Mouse (Mus musculus) myocyte (in vitro differentiated cells): ENCODE data around the gene Mreg. TPM values are rescaled to one million over a fixed set of nuclear protein-coding genes. Genes with fewer than 3 reads are reported as not detected.

Source experiments
- H3K27me3 ChIP-seq: one replicate; pipeline ENCODE4 v1.6.1; 2011; ENCODE audit not compliant: control insufficient read depth, insufficient read depth, insufficient read length
- H3K36me3 ChIP-seq: one replicate; pipeline ENCODE4 v1.6.1; 2011; ENCODE audit not compliant: control insufficient read depth, insufficient read depth
- H3K4me2 ChIP-seq: one replicate; pipeline ENCODE4 v1.6.1; 2011; ENCODE audit warnings: low read depth, control low read depth
- H3K4me3 ChIP-seq: one replicate; pipeline ENCODE4 v1.5.1; 2011; ENCODE audit warnings: mild to moderate bottlenecking, control low read depth, moderate library complexity
- H3K79me2 ChIP-seq: one replicate; pipeline ENCODE4 v1.6.1; 2011; ENCODE audit not compliant: control insufficient read depth, insufficient read depth
- H3ac ChIP-seq: one replicate; pipeline ENCODE4 v1.6.1; 2011; ENCODE audit not compliant: control insufficient read depth, insufficient read length
- CEBPB ChIP-seq: IDR thresholded peaks from 2 replicates; pipeline ENCODE4 v1.6.1; 2011; ENCODE audit warnings: mild to moderate bottlenecking, moderate library complexity; ENCODE audit not compliant: poor library complexity, insufficient read depth, severe bottlenecking
- E2F4 ChIP-seq: IDR thresholded peaks from one replicate; pipeline ENCODE4 v1.6.1; 2011; ENCODE audit warnings: mild to moderate bottlenecking, control low read depth, moderate library complexity; ENCODE audit not compliant: insufficient read depth
- MAX ChIP-seq: IDR thresholded peaks from one replicate; pipeline ENCODE4 v1.6.1; 2011; ENCODE audit warnings: low read depth, mild to moderate bottlenecking, control low read depth
- MYOD1 ChIP-seq, 3 experiments: IDR thresholded peaks; one replicate each; pipeline ENCODE4 v1.6.1; 2011; ENCODE audit warnings: control low read depth in 2 of 3, low read depth in 2 of 3, mild to moderate bottlenecking in 2 of 3, moderate library complexity in 1 of 3; ENCODE audit not compliant: insufficient read length in 2 of 3, control insufficient read depth in 1 of 3
- MYOG ChIP-seq, 3 experiments: IDR thresholded peaks; one replicate each; pipeline ENCODE4 v1.6.1; 2011; ENCODE audit warnings: control low read depth in 2 of 3, low read depth in 2 of 3, mild to moderate bottlenecking in 2 of 3; ENCODE audit not compliant: insufficient read length in 2 of 3, control insufficient read depth in 1 of 3, insufficient read depth in 1 of 3
- POLR2A ChIP-seq: IDR thresholded peaks from one replicate; pipeline ENCODE4 v1.6.1; 2011; ENCODE audit warnings: low read depth, mild to moderate bottlenecking, control low read depth, moderate library complexity; ENCODE audit not compliant: insufficient read length
- POLR2AphosphoS2 ChIP-seq: IDR thresholded peaks from one replicate; pipeline ENCODE4 v1.6.1; 2011; ENCODE audit warnings: low read depth, control low read depth; ENCODE audit not compliant: insufficient read length
- REST ChIP-seq: IDR thresholded peaks from one replicate; pipeline ENCODE4 v1.6.1; 2011; ENCODE audit warnings: mild to moderate bottlenecking, control low read depth, moderate library complexity; ENCODE audit not compliant: insufficient read depth, insufficient read length
- SRF ChIP-seq: IDR thresholded peaks from one replicate; pipeline ENCODE4 v1.6.1; 2011; ENCODE audit warnings: low read depth; ENCODE audit not compliant: control insufficient read depth, insufficient read length
- TCF12 ChIP-seq: IDR thresholded peaks from one replicate; pipeline ENCODE4 v1.6.1; 2011; ENCODE audit warnings: mild to moderate bottlenecking, control low read depth; ENCODE audit not compliant: poor library complexity, insufficient read depth, severe bottlenecking
- TCF3 ChIP-seq: IDR thresholded peaks from one replicate; pipeline ENCODE4 v1.6.1; 2011; ENCODE audit warnings: low read depth, control low read depth; ENCODE audit not compliant: insufficient read length
- USF1 ChIP-seq: IDR thresholded peaks from one replicate; pipeline ENCODE4 v1.6.1; 2011; ENCODE audit warnings: low read depth, mild to moderate bottlenecking, control low read depth, moderate library complexity
- polyA plus RNA-seq: library from polyadenylated mRNA; unstranded; fragments of >200 nt; fragmentation: generic; extraction: Trizol; gene quantifications from one replicate; pipeline ENCODE4 v1.2.1, GENCODE M21; 2012; ENCODE audit warnings: missing spikeins

Mreg gene
- polyA plus RNA-seq, 1 experiment: 2.0 TPM

GRCm38 (mm10) chr1:72198142-72198806 is 13.8 kb downstream of the Mreg start:
- H3K79me2 ChIP-seq: no peaks in the 10 kb centered on the region
- H3K27me3 ChIP-seq: no peaks in the 10 kb centered on the region
- H3K4me3 ChIP-seq: no peak overlapping the region
- H3K4me2 ChIP-seq: no peak overlapping the region
- no peak overlapping the region for H3ac ChIP-seq
- no peaks in the 10 kb centered on the region for H3K36me3 ChIP-seq
- TF ChIP-seq TCF12 (no peak), SRF (no peak), E2F4 (no peak), MYOD1 (IDR thresholded peaks at IDR 0.05; ENCODE audit: control insufficient read depth in 1 of 3, insufficient read length in 2 of 3, low read depth in 2 of 3) (no peak), REST (no peak), POLR2AphosphoS2 (no peak), POLR2A (no peak), USF1 (no peak), TCF3 (no peak), CEBPB (no peak), MYOG (IDR thresholded peaks at IDR 0.05; ENCODE audit: control insufficient read depth in 1 of 3, insufficient read depth in 1 of 3, insufficient read length in 2 of 3, low read depth in 2 of 3) (no peak), MAX (no peak)

GRCm38 (mm10) chr1:72196626-72197359 is 15.3 kb downstream of the Mreg start:
- Histone ChIP-seq H3K27me3 (no peaks in the 10 kb centered on the region), H3ac (no peak overlapping the region), H3K36me3 (no peaks in the 10 kb centered on the region), H3K79me2 (no peaks in the 10 kb centered on the region), H3K4me2 (no peak overlapping the region), H3K4me3 (no peak overlapping the region)
- TF ChIP-seq TCF12 (no peak), MYOG (IDR thresholded peaks at IDR 0.05; ENCODE audit: control insufficient read depth in 1 of 3, insufficient read depth in 1 of 3, insufficient read length in 2 of 3, low read depth in 2 of 3) (no peak), MYOD1 (IDR thresholded peaks at IDR 0.05; ENCODE audit: control insufficient read depth in 1 of 3, insufficient read length in 2 of 3, low read depth in 2 of 3) (no peak), POLR2AphosphoS2 (no peak), SRF (no peak), TCF3 (no peak), E2F4 (no peak), CEBPB (no peak), MAX (no peak), POLR2A (no peak), REST (no peak), USF1 (no peak)

GRCm38 (mm10) chr1:72196123-72196522 is 16.0 kb downstream of the Mreg start:
- H3ac ChIP-seq: no peak overlapping the region
- no peak overlapping the region for H3K4me3 ChIP-seq

GRCm38 (mm10) chr1:72191449-72191848 is 20.7 kb downstream of the Mreg start:
- H3K36me3 ChIP-seq: no peaks in the 10 kb centered on the region
- no peaks in the 10 kb centered on the region for H3K27me3 ChIP-seq
- no peaks in the 10 kb centered on the region for H3K79me2 ChIP-seq
- no peak overlapping the region for H3ac ChIP-seq
- TF ChIP-seq MYOD1 (IDR thresholded peaks at IDR 0.05; ENCODE audit: control insufficient read depth in 1 of 3, insufficient read length in 2 of 3, low read depth in 2 of 3) (no peak), CEBPB (no peak), E2F4 (no peak), POLR2AphosphoS2 (no peak), POLR2A (no peak), MAX (no peak), MYOG (IDR thresholded peaks at IDR 0.05; ENCODE audit: control insufficient read depth in 1 of 3, insufficient read depth in 1 of 3, insufficient read length in 2 of 3, low read depth in 2 of 3) (no peak), TCF12 (no peak), REST (no peak), TCF3 (no peak), SRF (no peak), USF1 (no peak)
- H3K4me3 ChIP-seq: no peak overlapping the region
- no peak overlapping the region for H3K4me2 ChIP-seq

More at GRCm38 (mm10) chr1:72196123-72196522, 16.0 kb downstream of the Mreg start:
- Histone ChIP-seq H3K27me3 (no peaks in the 10 kb centered on the region), H3K4me2 (no peak overlapping the region), H3K36me3 (no peaks in the 10 kb centered on the region), H3K79me2 (no peaks in the 10 kb centered on the region)
- no peak for TF ChIP-seq E2F4
- TF ChIP-seq MYOD1 (IDR thresholded peaks at IDR 0.05; ENCODE audit: control insufficient read depth in 1 of 3, insufficient read length in 2 of 3, low read depth in 2 of 3): no peak
- no peak for TF ChIP-seq SRF
- TF ChIP-seq POLR2A: no peak
- no peak for TF ChIP-seq REST
- no peak for TF ChIP-seq MAX
- no peak for TF ChIP-seq USF1
